Mouse (Mus musculus) intestine, embryonic 16.5 days (tissue): ENCODE data around the gene Kalrn. TPM values are rescaled to one million over a fixed set of nuclear protein-coding genes. Genes with fewer than 3 reads are reported as not detected.

Source experiments
- ATAC-seq: fragments of 200-750 bp; cut with Nextera tagmentation; 2 replicates; pipeline ENCODE4 v1.8.0; 2017; ENCODE audit warnings: moderate TSS enrichment, moderate library complexity
- H3K27ac ChIP-seq: fragments of 300-500 bp; sonication (generic); 2 replicates; pipeline ENCODE4 v1.5.1; 2014; ENCODE audit warnings: mild to moderate bottlenecking, low read length
- H3K27me3 ChIP-seq: fragments of 300-500 bp; sonication (generic); replicated peaks from 2 replicates; pipeline ENCODE4 v1.6.1; 2014; ENCODE audit warnings: low read length, control low read depth, mixed read lengths; ENCODE audit not compliant: control insufficient read depth, insufficient read depth
- H3K36me3 ChIP-seq: fragments of 300-500 bp; sonication (generic); 2 replicates; pipeline ENCODE4 v1.6.1; 2014; ENCODE audit warnings: low read length, control low read depth; ENCODE audit not compliant: control insufficient read depth, insufficient read depth
- H3K4me1 ChIP-seq: fragments of 300-500 bp; sonication (generic); 2 replicates; pipeline ENCODE4 v1.6.1; 2014; ENCODE audit warnings: low read length, control low read depth, mixed read lengths; ENCODE audit not compliant: control insufficient read depth, insufficient read depth
- H3K4me2 ChIP-seq: fragments of 300-500 bp; sonication (generic); 2 replicates; pipeline ENCODE4 v1.6.1; 2014; ENCODE audit warnings: low read depth, low read length, control low read depth
- H3K4me3 ChIP-seq: fragments of 300-500 bp; sonication (generic); 2 replicates; pipeline ENCODE4 v1.5.1; 2014; ENCODE audit warnings: mild to moderate bottlenecking, low read length
- H3K9ac ChIP-seq: fragments of 300-500 bp; sonication (generic); 2 replicates; pipeline ENCODE4 v1.6.1; 2014; ENCODE audit warnings: low read depth, low read length
- H3K9me3 ChIP-seq: fragments of 300-500 bp; sonication (generic); 2 replicates; pipeline ENCODE4 v1.6.1; 2016; ENCODE audit warnings: low read length, control low read depth; ENCODE audit not compliant: control insufficient read depth
- WGBS: fragments of 180-500 bp; shearing (Covaris S2); extraction: QIAGEN DNeasy Blood & Tissue Kit; methylation state at CpG from one replicate; pipeline ENCODE4 v1.1.7; 2014; 5-methylcytosine and 5-hydroxymethylcytosine counted together
- polyA plus RNA-seq: library from polyadenylated mRNA; unstranded; fragments of >200 nt; fragmentation: Nextera tagmentation; extraction: Ambion mirVana; gene quantifications from 2 replicates; pipeline ENCODE4 v1.2.1, GENCODE M21; 2015

Kalrn gene
- polyA plus RNA-seq, 1 experiment from 2014 or later = 11.1 TPM

DNA sequence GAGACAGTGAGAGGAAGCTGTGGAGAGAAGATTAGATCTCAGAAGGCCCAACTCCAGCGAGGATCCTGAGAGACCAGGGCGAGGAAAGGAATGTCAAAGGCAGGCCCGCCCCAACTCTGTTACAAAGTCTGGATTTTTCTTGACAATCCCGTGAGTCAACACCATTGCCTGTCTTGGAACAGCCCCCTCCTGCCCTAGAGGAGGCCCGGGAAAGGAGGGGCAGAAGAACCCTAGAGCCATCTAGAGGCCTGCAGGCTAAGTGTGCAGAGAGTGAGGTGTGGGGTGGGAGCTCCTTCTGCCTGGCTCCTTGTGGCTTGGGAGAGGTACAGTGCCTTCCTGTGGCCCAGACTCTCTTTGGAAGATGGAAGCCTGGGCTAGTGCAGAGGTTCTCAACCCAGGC lies 460.8 kb downstream of the Kalrn start:
- H3K4me1 ChIP-seq = no peaks in the 10 kb centered on the region; the same call in 1 of the 2 replicates
- H3K9me3 ChIP-seq = no peaks in the 10 kb centered on the region
- peak; percentile 73 for ATAC-seq
- no peaks in the 10 kb centered on the region for H3K27me3 ChIP-seq
- no peak overlapping the region for H3K9ac ChIP-seq
- no peak overlapping the region for H3K27ac ChIP-seq
- H3K4me3 ChIP-seq = no peak overlapping the region
- H3K4me2 ChIP-seq = no peak overlapping the region
- WGBS = 27% methylated on average over 5 of the region's 5 CpGs
- no peaks in the 10 kb centered on the region for H3K36me3 ChIP-seq

GRCm38 (mm10) chr16:34110840-34111625 lies 462.3 kb downstream of the Kalrn start:
- H3K27me3 ChIP-seq = no peaks in the 10 kb centered on the region
- 66% methylated on average over 7 of the region's 7 CpGs for WGBS
- H3K27ac ChIP-seq = no peak overlapping the region
- H3K4me2 ChIP-seq = no peak overlapping the region
- H3K4me3 ChIP-seq = no peak overlapping the region
- H3K4me1 ChIP-seq = no peaks in the 10 kb centered on the region; the same call in 1 of the 2 replicates
- H3K9me3 ChIP-seq = no peaks in the 10 kb centered on the region
- H3K36me3 ChIP-seq = no peaks in the 10 kb centered on the region
- ATAC-seq = no peak
- no peak overlapping the region for H3K9ac ChIP-seq

GRCm38 (mm10) chr16:34104427-34104826 lies 468.9 kb downstream of the Kalrn start:
- H3K4me3 ChIP-seq = no peak overlapping the region
- no peak overlapping the region for H3K9ac ChIP-seq
- no peaks in the 10 kb centered on the region for H3K36me3 ChIP-seq
- 81% methylated on average over 6 of the region's 6 CpGs for WGBS
- H3K27me3 ChIP-seq = no peaks in the 10 kb centered on the region
- ATAC-seq = peak; percentile 77
- H3K4me1 ChIP-seq = no peaks in the 10 kb centered on the region; the same call in none of the 2 replicates
- H3K9me3 ChIP-seq = no peaks in the 10 kb centered on the region
- no peak overlapping the region for H3K4me2 ChIP-seq
- H3K27ac ChIP-seq = no peak overlapping the region

DNA sequence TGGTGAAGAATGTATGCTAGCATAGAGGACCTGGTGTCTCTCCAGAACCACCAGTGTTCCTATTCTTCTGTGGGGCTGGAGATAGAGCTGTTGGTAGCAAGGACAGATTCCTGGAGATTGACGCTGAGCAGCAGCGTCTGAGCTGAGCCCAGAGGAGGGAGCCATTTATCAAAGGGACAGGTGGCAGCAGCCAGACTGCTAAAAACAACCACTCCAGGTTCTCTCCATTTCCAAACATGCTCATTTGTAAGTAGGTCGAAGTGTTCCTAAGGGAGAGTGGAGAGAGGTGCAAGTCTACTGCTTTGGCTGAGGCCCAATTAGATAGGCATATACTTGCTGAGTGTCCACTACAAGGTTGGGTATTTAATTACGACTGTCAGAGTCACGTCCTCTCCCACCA lies 470.6 kb downstream of the Kalrn start:
- no peak overlapping the region for H3K4me2 ChIP-seq
- ATAC-seq = no peak
- WGBS = 46% methylated on average over 5 of the region's 5 CpGs
- H3K9me3 ChIP-seq = no peaks in the 10 kb centered on the region
- no peaks in the 10 kb centered on the region for H3K36me3 ChIP-seq
- no peaks in the 10 kb centered on the region for H3K27me3 ChIP-seq
- H3K9ac ChIP-seq = no peak overlapping the region
- no peak overlapping the region for H3K4me3 ChIP-seq
- no peak overlapping the region for H3K27ac ChIP-seq
- no peaks in the 10 kb centered on the region; the same call in 1 of the 2 replicates for H3K4me1 ChIP-seq

DNA sequence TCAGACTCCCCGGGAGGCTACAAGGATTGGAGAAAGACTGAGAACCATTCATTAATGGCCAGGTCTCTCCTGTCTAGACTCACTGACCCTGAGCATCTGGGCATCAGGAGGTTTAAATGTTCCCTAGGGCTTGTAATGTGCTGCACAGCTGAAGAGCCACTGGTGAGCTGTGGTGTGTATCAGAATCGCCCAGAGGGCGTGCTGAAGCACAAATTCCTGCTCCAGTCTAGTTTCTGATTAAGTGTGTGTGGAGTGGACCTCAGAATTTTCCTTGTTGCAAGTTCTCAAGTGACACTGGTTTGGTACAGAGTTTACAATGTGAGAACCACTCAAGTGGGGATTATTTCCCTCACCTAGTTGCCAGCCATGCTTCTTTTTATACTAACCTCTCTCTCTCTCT lies 473.5 kb downstream of the Kalrn start:
- Histone ChIP-seq H3K4me2 (no peak overlapping the region), H3K27ac (no peak overlapping the region), H3K4me1 (peaks cover 2% of the 10 kb centered on the region; the same call in 1 of the 2 replicates), H3K9me3 (no peaks in the 10 kb centered on the region), H3K36me3 (no peaks in the 10 kb centered on the region), H3K27me3 (no peaks in the 10 kb centered on the region), H3K4me3 (no peak overlapping the region), H3K9ac (no peak overlapping the region)
- no peak for ATAC-seq
- WGBS = 83% methylated on average over 3 of the region's 3 CpGs

DNA sequence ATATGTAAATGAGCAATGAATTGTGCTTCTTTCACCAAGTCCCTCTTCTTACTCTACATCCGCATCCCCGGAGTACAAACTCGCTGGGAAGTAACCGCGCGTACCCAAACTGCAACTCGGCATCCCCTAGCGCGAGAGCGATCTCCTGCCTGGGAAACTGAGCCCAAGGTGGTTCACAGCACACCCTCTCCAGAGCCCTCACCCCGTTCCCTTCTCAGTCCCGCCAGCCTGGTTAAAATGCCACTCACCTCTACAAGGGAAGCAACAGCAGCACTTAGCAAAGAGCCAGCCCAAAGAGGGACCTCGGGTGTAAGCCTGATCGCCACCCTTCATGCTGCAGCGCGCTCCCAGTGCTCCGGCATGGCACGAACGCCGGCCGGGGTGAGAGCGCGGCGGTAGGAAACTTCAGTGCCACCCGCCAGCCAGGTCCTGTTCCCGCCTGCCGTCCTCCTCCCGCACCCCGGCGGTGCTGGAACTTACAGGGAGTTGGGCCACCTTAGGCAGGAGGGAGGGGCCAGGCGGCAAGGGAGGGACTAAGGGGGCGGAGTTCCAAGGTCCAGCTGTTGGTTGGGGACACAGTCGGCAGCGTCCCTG lies 477.7 kb downstream of the Kalrn start:
- H3K27ac ChIP-seq = peak overlapping the region; percentile 68; the same call in 1 of the 2 replicates
- peak overlapping the region; percentile 70 for H3K4me3 ChIP-seq
- H3K4me2 ChIP-seq = peak overlapping the region; percentile 94
- no peaks in the 10 kb centered on the region for H3K36me3 ChIP-seq
- H3K4me1 ChIP-seq = peaks cover 9% of the 10 kb centered on the region; the same call in 1 of the 2 replicates
- WGBS = under 1% methylated on average over 34 of the region's 34 CpGs
- no peaks in the 10 kb centered on the region for H3K9me3 ChIP-seq
- H3K27me3 ChIP-seq = no peaks in the 10 kb centered on the region; the same call in 1 of the 2 replicates
- H3K9ac ChIP-seq = peak overlapping the region; percentile 75
- peak; percentile 90 for ATAC-seq

- no peaks in the 10 kb centered on the region; the same call in 1 of the 2 replicates for H3K27me3 ChIP-seq
- peak overlapping the region; percentile 94 for H3K4me2 ChIP-seq
- peak overlapping the region; percentile 75 for H3K9ac ChIP-seq
- no peaks in the 10 kb centered on the region for H3K36me3 ChIP-seq
- H3K27ac ChIP-seq = no peak overlapping the region; the same call in 1 of the 2 replicates
- H3K9me3 ChIP-seq = no peaks in the 10 kb centered on the region
- H3K4me3 ChIP-seq = peak overlapping the region; percentile 70
- peaks cover 9% of the 10 kb centered on the region; the same call in 1 of the 2 replicates for H3K4me1 ChIP-seq
- WGBS = 2% methylated on average over 3 of the region's 3 CpGs
- ATAC-seq = no peak; the same call in 1 of the 2 replicates
Observed at GRCm38 (mm10) chr16:34095093-34095465, 478.3 kb downstream of the Kalrn start.

GRCm38 (mm10) chr16:34094446-34095092 lies 478.8 kb downstream of the Kalrn start:
- Histone ChIP-seq H3K27me3 (no peaks in the 10 kb centered on the region; the same call in 1 of the 2 replicates), H3K4me3 (peak overlapping the region; percentile 70), H3K9me3 (no peaks in the 10 kb centered on the region), H3K4me1 (peaks cover 9% of the 10 kb centered on the region; the same call in 1 of the 2 replicates), H3K36me3 (no peaks in the 10 kb centered on the region), H3K27ac (peak overlapping the region; percentile 57), H3K4me2 (peak overlapping the region; percentile 94), H3K9ac (peak overlapping the region; percentile 75)
- 3% methylated on average over 16 of the region's 16 CpGs for WGBS
- ATAC-seq = peak; percentile 64
